In genomic region chr8:128654365-128655099, GRCm38 (mm10) we compare ENCODE assay signal across 8 mouse cellular contexts. TPM values are rescaled to one million over a fixed set of nuclear protein-coding genes. Genes with fewer than 3 reads are reported as not detected.
DNase-seq lines count a peak whose midpoint lies in the region; ATAC-seq lines count a peak whose summit lies in the region.

No protein-coding gene starts in this region.

- no peaks in the 10 kb centered on the region for H3K36me3 ChIP-seq in intestine, embryonic 15.5 days

- H3K27me3 ChIP-seq in intestine, embryonic 15.5 days (replicated peaks), result no peaks in the 10 kb centered on the region

- H3K4me1 ChIP-seq in intestine, embryonic 15.5 days (replicated peaks), result peaks cover 7% of the 10 kb centered on the region

- DNase-seq in adrenal gland, adult 18-20 months (ENCODE audit: low spot score in 2 of 2), result peak; percentile 55
- peak; percentile 86 for DNase-seq in embryo, embryonic 10 days (ENCODE audit: low spot score)
- DNase-seq in gastrocnemius, postnatal 36 days, result peak; percentile 67 to 78
- peak; percentile 55 to 60 for DNase-seq in left cerebral cortex, postnatal 25 days (ENCODE audit: low spot score in 2 of 2)
- DNase-seq in right cerebral cortex, postnatal 14 days, result peak; percentile 49
- peak; percentile 77 for DNase-seq in urinary bladder, postnatal 4 days (ENCODE audit: low spot score in 2 of 2)

- 4% methylated on average over 16 of the region's 16 CpGs for WGBS in intestine, embryonic 15.5 days

- peak overlapping the region; percentile 20 for H3K4me3 ChIP-seq in intestine, embryonic 15.5 days (replicated peaks)

- intact Hi-C loops in gastrocnemius, postnatal 36 days (cut with DNase I), result loop anchor here (2.0 kb wide), 1 partner anchor 30 kb away; the partner anchor contains the start of gene Itgb1
- intact Hi-C loops in left cerebral cortex, postnatal 25 days (cut with DNase I), result loop anchor here (2.0 kb wide), 1 partner anchor 30 kb away; the partner anchor contains the start of gene Itgb1

- H3K4me2 ChIP-seq in intestine, embryonic 15.5 days (replicated peaks), result peak overlapping the region; percentile 61

- peak overlapping the region; percentile 45; the same call in 1 of the 2 replicates for H3K9ac ChIP-seq in intestine, embryonic 15.5 days

- H3K27ac ChIP-seq in intestine, embryonic 15.5 days, result peak overlapping the region; percentile 98

- ATAC-seq in intestine, embryonic 15.5 days, result peak; percentile 94
- ATAC-seq in megakaryocyte-erythroid progenitor cell, adult 5-6 weeks (replicated peaks; ENCODE audit: low FRiP score, low TSS enrichment, poor library complexity, severe bottlenecking), result peak; percentile 80

- no peaks in the 10 kb centered on the region for H3K9me3 ChIP-seq in intestine, embryonic 15.5 days

RNA-seq across cellular contexts. Expression of gene Itgb1, which starts 30.9 kb away (rescaled TPM):
- 100 to 1,000 TPM; 223 to 263 TPM for total RNA-seq in adrenal gland, adult 18-20 months (2021)
- total RNA-seq in gastrocnemius, postnatal 36 days (2021), result 100 to 1,000 TPM; 157 to 177 TPM
- 261 and 305 TPM in 2 replicates for polyA plus RNA-seq in intestine, embryonic 15.5 days (2015; fragmentation: Nextera tagmentation; extraction: Ambion mirVana)
- total RNA-seq in left cerebral cortex, postnatal 25 days (2021), result 10 to 100 TPM; 54.4 to 58.3 TPM
- 65.5 and 79.9 TPM in 2 replicates for total RNA-seq in megakaryocyte-erythroid progenitor cell, adult 5-6 weeks (2014; fragmentation: Nextera tagmentation)
- 164 and 180 TPM in 2 replicates for total RNA-seq in megakaryocyte-erythroid progenitor cell, adult 5-6 weeks (2017)

Comparison
In these comparisons a context has a peak if more than half of its experiments do, and no peak if none do; other contexts are left out.
1. Peak in every context shown above with its lines: DNase-seq, ATAC-seq, H3K4me3 ChIP-seq and H3K27ac ChIP-seq.